Mouse (Mus musculus) embryonic fibroblast, embryonic 13.5 days (primary cell): ENCODE measurements around the gene Rab5c. TPM values are rescaled to one million over a fixed set of nuclear protein-coding genes. Genes with fewer than 3 reads are reported as not detected.

Experiments
- H3K27ac ChIP-seq: 2 replicates; pipeline ENCODE4 v1.5.1; 2012; ENCODE audit warnings: low read length, control low read depth, inconsistent platforms; ENCODE audit not compliant: insufficient read depth
- H3K4me1 ChIP-seq: 2 replicates; pipeline ENCODE4 v1.6.1; 2011; ENCODE audit warnings: low read length; ENCODE audit not compliant: control insufficient read depth, insufficient read depth
- H3K4me3 ChIP-seq: 2 replicates; pipeline ENCODE4 v1.5.1; 2011; ENCODE audit warnings: mild to moderate bottlenecking, control low read depth, low read length; ENCODE audit not compliant: insufficient read depth
- CTCF ChIP-seq: IDR thresholded peaks from 2 replicates; pipeline ENCODE4 v1.5.1; 2011; ENCODE audit warnings: mild to moderate bottlenecking, control low read depth, low read length, moderate library complexity, borderline replicate concordance; ENCODE audit not compliant: insufficient read depth
- POLR2A ChIP-seq: IDR thresholded peaks from 2 replicates; pipeline ENCODE4 v1.6.1; 2011; ENCODE audit warnings: low read depth, mild to moderate bottlenecking, control low read depth, low read length, moderate library complexity
- polyA plus RNA-seq: library from polyadenylated mRNA; stranded (reverse); fragments of >200 nt; gene quantifications from 2 replicates; pipeline ENCODE4 v1.2.4, GENCODE M21; 2011; ENCODE audit warnings: low read depth; ENCODE audit not compliant: missing spikeins, insufficient read length

Rab5c gene
- polyA plus RNA-seq, 1 experiment: 168 TPM

DNA sequence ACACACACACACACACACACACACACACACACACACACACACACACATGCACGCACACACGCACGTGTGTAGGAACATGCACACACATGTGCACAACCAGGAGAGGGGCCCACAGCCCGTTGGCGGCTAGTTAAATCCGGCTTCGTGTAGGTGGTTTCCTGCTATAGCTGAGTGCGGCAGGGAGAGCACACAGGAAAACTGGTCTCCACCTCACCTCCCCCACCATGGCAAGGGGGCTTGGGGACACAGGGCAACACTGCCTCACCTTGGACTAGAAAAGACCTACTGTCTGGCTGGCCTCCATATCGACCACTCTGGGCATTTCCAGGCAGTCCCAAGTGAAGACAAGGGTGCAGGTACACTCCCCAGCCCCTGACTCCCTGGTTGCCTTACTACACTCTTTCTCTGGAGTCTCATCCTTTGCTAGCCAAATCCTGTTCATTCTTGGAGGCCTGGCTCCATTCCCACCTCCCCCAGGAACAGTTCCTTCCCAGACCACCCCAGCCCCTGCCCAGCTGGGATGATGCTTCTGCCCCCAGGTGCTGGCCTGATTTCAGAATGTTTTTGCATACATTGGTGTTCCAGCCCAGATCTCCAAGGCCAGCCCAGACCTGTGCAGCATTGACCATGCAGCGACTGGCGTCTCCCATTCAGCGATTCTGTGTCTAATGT lies 16.1 kb upstream of the Rab5c start:
- no peak overlapping the region for H3K27ac ChIP-seq
- H3K4me1 ChIP-seq: no peaks in the 10 kb centered on the region
- no peak for TF ChIP-seq CTCF
- no peak for TF ChIP-seq POLR2A
- H3K4me3 ChIP-seq: no peak overlapping the region

DNA sequence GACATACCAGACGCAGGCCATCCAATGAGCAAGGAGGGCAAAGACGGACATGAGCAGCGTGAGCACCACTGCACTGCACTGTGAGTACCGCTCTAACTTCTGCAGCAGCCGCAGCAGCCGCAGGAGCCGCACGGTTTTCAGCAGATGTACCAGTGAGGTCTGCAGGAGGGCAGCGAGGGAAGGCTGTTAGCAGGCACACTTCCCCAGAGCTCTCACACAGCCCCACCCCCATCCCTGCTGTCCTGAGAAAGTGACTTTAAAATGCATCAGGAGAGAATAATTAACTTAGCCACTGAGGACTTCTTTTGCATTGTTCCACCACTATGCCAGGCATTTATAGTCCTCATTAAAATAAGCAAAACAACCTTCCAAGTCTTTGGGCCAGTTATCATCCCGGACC lies 14.3 kb upstream of the Rab5c start:
- Histone ChIP-seq H3K4me1 (no peaks in the 10 kb centered on the region), H3K27ac (no peak overlapping the region), H3K4me3 (no peak overlapping the region)
- TF ChIP-seq POLR2A: no peak
- TF ChIP-seq CTCF: no peak

- H3K4me1 ChIP-seq: no peaks in the 10 kb centered on the region
- H3K27ac ChIP-seq: no peak overlapping the region
- no peak for TF ChIP-seq POLR2A
- TF ChIP-seq CTCF: no peak
- no peak overlapping the region for H3K4me3 ChIP-seq
Observed at GRCm38 (mm10) chr11:100750127-100750526, 12.1 kb upstream of the Rab5c start.

DNA sequence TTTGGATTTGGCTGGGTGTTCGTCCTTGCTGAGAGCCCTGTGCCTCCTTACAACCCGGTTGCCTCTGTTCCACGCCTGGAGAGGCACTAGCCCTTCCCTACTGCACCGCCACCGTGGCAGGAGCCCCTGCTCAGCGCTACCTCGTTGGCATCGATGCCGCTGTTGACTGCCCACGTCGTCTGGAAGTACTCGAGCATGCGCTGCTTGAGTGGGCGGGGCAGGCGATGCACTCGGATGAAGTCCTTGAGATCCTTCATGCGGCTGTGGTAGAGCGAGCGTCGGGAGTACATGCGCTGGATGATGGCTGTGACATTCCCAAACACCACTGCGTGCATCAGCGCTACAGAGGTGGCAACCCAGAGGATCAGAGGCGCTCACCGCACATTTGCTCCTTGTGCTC lies 11.5 kb upstream of the Rab5c start:
- Histone ChIP-seq H3K4me1 (no peaks in the 10 kb centered on the region), H3K4me3 (no peak overlapping the region), H3K27ac (no peak overlapping the region)
- no peak for TF ChIP-seq CTCF
- TF ChIP-seq POLR2A: no peak

DNA sequence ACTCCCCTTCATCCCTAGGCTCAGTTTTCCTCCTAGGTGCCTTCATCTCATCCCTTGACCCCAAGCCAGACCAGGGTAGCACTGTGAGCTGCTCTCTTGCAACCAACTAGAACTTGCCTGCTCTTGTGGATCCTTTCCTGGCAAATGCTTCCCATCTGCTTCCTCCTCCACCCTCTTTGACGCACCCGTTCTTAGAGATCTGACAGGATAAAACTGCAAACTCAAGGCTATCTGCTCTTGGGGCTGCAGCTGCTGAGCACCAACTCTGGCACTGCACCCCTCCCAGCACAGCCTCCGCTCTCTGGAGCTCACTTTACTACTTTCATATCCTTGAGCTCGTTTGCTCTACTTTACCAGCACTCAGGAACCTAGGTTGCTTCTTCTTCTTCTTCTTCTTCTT lies 10.6 kb upstream of the Rab5c start:
- TF ChIP-seq POLR2A (no peak), CTCF (no peak)
- Histone ChIP-seq H3K4me3 (no peak overlapping the region), H3K4me1 (no peaks in the 10 kb centered on the region), H3K27ac (no peak overlapping the region)

DNA sequence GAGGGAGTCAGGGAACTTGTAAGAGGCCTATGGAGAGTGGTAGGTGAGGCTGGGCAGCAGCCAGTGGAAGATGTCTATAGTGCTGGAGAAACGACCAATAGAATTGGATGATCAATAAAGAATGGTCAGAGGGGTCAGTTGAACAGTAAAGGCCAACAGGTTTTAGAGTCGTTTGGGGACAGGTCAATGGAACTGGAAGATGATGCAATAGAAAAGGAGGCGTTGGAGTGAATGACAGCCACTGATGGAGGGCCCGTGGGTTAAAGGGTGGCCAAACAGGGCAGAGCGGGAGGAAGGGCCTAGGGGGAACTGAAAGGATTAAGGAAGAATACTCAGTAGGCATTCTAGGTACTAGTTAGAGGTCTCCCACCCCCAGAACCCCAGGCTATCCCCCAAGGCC lies 9.1 kb upstream of the Rab5c start:
- no peaks in the 10 kb centered on the region for H3K4me1 ChIP-seq
- TF ChIP-seq POLR2A (no peak), CTCF (no peak)
- no peak overlapping the region for H3K4me3 ChIP-seq
- no peak overlapping the region for H3K27ac ChIP-seq

DNA sequence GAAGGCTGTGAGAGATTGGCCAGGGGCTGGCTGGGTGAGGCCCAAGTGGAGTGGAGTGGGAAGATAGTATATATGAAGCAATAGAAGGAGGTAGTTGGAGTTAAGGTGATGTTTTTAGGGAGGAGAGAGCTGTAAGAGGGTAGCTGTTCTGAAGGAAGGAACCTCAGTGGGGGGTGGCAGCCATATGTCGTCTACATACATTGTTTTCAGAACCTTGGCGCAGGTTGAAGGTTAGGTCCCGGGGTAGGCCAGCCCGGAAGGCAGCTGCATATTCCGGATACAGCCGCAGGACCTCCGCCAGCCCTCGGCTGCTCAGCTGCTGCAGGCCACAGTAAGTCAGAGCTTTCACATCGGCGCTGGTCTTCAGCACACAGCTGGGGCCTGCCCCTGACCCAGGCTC lies 8.5 kb upstream of the Rab5c start:
- Histone ChIP-seq H3K4me1 (no peaks in the 10 kb centered on the region), H3K27ac (no peak overlapping the region), H3K4me3 (no peak overlapping the region)
- no peak for TF ChIP-seq POLR2A
- no peak for TF ChIP-seq CTCF

DNA sequence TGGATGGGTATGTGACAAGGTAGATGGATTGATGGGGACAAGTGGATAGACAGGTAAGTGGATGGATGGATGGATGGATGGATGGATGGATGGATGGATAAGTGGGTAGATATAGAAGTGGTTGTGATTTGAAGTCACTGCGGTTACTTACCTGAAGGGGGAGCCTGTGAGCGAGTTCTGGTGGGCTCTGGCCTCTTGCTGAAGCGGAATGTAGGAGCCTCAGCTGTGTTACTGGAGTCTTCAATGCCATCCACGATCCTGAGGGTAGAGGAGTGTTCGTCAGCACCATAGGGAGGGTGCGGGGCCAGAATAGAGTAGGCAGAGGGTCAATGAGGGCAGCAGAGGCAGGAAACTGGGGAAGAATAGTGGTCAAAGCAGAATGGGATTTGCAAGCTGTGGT lies 7.1 kb upstream of the Rab5c start:
- no peaks in the 10 kb centered on the region for H3K4me1 ChIP-seq
- 0 out of 2 replicates have a peak, but pooled peaks have one; percentile 6 for TF ChIP-seq CTCF
- no peak for TF ChIP-seq POLR2A
- H3K27ac ChIP-seq: no peak overlapping the region
- no peak overlapping the region for H3K4me3 ChIP-seq

DNA sequence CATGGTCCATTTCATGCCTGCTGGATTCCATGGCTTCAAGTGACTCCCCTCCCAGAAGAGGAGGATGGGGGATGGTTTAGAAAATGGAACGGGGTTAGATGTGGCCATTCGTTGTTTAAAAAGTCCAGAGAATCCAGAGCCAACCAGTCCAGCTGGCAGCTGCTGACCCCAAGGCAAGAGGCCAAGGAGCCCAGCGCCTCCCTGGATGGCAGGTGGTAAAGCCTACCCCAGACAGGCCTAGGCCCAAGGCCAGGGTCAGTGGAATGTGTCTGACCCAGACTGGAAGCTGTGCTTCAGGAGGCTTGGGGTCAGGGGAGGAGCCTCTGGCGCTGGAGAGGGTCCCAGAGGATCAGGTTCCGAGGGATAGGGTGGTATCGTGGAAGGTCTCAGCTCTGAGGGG lies 3.3 kb upstream of the Rab5c start:
- H3K4me3 ChIP-seq: no peak overlapping the region
- H3K4me1 ChIP-seq: peaks cover 4% of the 10 kb centered on the region; the same call in 1 of the 2 replicates
- no peak overlapping the region for H3K27ac ChIP-seq
- TF ChIP-seq POLR2A (no peak), CTCF (no peak)

- H3K4me1 ChIP-seq: peaks cover 10% of the 10 kb centered on the region
- TF ChIP-seq CTCF (no peak), POLR2A (no peak)
- no peak overlapping the region for H3K27ac ChIP-seq
- peak overlapping the region; percentile 42 for H3K4me3 ChIP-seq
Observed at GRCm38 (mm10) chr11:100738749-100739148, 734 bp upstream of the Rab5c start.
